Mouse (Mus musculus) frontal cortex, adult (tissue): ENCODE data around the gene Skint9.
"Not testable (repeated sequence)": the region's sequence is repeated elsewhere in the genome, so short reads cannot be mapped to it uniquely, and the experiment has no call there.

Experiments used
- ATAC-seq: cut with Nextera tagmentation; 2 replicates; pipeline ENCODE4 v1.9.2; 2017; ENCODE audit warnings: mild to moderate bottlenecking, moderate library complexity, mixed read lengths; ENCODE audit not compliant: low TSS enrichment

Gene Skint9

GRCm38 (mm10) chr4:112433885-112434284 is at the start of gene Skint9:
Gene Skint9 (minus strand): TSS chr4:112433985.
- ATAC-seq: no peak

- no peak for ATAC-seq
These were observed 1.1 kb downstream of the Skint9 start for GRCm38 (mm10) chr4:112432685-112433084.

DNA sequence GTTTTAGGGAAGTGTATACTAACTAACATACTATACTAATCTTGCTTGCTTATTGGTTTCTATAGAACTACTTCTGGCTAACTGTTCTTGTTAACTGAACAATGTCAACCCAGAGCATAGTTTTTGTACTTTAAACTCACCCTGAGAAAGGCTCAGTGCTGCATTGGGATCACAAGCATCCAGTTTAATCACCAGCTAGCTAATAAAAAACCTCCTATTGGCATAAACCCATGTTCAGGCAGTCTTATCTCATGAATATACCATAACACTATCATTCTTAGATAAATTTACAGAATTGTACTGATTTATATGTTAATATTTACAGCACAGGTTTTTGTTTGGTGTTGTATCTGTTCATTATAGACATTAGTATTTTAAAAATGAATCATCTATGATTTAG is 1.6 kb downstream of the Skint9 start:
- no peak for ATAC-seq

DNA sequence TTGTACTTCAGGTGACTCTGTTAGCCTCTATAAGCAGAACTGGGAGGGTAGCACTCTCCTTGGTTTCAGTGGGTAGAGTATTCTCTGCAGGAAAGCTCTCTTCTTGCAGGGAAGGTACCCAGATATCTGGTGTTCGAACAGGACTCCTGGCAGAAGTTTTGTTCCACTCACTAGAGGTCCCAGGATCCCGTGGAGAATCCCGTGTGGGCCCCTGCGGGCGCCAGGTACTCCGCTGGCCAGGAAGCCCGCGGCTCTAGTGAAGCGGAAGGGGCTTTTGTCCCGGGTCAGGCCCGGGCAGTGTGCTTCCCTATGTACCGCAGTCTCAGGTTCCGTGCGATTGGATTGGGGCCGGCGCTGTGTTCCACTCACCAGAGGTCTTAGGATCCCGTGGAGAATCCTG is 84.7 kb downstream of the Skint9 start:
- not testable (repeated sequence) for ATAC-seq
